Mouse (Mus musculus) MEL-GATA-1-ER (cell line): ENCODE results near the gene Plekhg3.

ENCODE experiments used
- DNase-seq: peaks from one replicate; pipeline ENCODE4 v3.0.0-alpha.2; 2012; ENCODE audit warnings: low read depth; ENCODE audit errors: extremely low read depth

Plekhg3 gene

DNA sequence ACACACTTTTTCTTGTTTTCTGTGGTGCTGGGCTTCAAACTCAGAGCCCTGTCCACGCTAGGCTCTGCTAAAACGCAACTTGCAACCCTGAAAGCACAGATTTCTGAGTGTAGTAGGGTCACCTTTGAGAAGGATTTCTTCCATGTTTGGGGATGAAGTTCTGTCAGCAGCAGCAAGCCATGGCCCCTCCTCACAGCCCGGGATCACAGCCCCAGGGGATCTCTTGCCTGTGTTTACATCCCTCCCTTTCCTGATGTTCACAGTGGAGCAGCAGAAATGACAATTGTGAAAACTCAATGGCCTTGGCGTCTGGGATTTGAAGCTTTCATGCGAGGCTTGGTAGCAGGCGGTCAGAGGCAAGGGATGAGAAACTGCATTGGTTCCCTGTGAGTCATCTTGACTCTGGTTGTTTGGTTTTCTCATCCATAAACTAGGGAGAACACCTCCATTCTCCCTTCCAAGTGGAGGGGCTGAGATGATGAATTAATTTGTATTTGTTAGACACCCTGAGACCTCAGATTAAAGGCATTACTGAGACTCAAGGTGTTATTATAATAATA is at the start of gene Plekhg3:
Plekhg3 (plus strand) TSS at position 312 of the 560 bp plus-strand sequence.
- DNase-seq = no peak

DNA sequence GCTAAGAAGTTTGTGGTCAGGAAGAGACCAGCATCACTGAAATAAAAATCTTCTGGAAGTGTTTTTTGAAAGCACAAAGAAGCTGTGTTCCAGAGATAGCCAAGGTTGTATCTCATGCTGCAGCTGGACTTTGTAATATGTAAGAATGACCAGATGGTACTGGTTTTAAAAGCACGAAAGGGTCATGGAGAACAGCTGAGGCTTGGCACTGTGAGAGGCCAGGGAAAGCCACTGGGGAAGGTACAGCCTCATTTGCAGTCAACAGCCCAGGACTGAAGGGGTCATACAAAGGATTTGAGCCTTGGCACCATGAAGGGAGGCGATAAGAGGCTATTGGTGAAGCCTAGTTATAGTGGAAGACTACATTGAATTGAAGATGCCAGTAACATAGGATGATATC is 48.2 kb upstream of the Plekhg3 start:
- no peak for DNase-seq

DNA sequence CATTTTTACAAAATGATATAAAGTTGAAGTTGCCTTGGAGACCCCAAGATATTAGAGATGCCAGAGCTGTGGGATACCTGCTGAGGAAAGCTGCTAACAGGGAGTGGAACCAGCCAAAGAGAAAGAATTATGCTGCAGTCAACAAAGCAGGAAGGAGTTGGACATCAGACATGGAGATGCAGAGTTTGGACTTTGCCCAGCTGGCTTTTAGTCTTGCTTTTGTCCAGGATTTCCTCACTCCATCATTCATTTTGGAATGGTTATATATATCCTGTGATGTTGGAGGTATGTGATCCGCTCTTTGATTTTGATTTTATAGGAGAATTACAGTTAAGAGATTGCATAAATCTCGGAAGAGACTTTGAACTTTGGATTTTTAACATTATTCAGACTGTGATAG is 47.7 kb upstream of the Plekhg3 start:
- no peak for DNase-seq

DNA sequence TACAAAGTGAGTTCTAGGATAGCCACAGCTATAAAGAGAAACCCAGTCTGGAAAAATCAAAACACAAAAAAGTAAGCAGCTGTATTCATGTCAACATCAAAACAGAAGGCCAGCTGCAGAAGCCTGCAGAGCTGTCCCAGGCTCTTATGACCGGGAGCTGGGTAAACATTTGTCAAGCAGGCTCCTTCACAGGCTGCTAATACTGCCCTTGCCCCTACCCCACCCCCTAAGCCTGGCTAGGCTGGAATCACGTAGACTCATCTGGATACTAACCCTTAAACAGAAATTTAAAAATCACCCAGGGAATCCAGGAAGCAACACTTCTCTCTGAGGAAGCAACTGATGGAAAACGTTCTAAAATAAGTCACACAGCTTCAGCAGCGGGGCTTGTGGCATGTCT is 45.8 kb upstream of the Plekhg3 start:
- no peak for DNase-seq

DNA sequence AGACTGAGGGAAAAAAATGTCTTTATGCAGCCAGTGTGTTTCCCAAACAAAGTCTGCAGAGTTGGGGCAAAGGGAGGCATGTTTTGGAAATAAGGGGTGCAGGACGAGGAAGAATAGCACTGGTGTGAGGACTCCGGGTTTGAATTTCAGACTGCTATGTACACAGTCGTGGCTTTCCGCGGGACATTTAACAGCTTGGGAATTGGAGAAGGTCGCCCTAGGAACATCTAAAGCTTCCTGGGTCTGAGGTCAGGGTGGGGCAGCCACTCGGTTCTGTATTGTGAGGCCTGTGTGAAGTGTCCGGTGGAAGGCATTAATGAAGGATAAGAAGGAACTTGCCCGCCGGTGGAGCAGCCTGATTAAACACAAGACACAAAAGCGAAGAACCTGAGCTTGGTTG is 45.3 kb upstream of the Plekhg3 start:
- no peak for DNase-seq

DNA sequence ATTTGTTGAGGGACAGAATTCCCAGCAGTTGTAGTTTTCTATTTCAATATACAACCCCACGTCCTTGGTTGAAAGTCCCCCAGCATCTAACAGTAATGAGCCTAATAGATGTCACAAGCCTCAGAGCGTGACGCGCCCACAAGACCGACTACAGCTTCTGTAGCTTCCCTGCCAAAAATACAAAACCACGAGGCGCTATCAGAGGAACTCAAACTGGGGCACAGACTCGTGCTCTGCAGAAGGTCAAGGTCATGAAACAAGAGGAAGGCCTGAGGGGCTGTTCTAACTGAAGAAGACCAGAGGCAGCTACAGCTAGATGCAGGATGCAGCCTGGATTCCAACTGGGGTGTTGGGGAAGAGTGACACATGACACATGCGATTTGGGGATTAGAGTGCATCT is 43.7 kb upstream of the Plekhg3 start:
- no peak for DNase-seq

DNA sequence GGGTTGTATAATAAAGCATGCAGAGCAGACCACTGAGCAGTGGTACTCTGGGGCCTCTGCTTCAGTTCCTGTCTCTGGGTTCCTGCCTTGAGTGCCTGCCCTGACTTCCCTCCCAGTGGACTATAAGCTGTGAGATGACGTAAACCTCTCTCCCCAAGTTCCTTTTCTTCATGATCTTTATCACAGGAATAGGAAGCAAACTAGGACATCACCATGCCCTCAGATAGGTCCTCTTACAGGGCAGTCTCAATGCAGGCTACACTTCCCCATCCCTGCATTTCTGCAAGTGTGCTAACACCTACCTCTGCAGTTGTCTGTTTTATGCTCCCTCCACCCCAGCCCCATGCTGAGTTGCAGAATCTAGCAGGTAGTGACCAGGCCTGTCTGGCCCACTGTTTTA is 39.9 kb upstream of the Plekhg3 start:
- no peak for DNase-seq

DNA sequence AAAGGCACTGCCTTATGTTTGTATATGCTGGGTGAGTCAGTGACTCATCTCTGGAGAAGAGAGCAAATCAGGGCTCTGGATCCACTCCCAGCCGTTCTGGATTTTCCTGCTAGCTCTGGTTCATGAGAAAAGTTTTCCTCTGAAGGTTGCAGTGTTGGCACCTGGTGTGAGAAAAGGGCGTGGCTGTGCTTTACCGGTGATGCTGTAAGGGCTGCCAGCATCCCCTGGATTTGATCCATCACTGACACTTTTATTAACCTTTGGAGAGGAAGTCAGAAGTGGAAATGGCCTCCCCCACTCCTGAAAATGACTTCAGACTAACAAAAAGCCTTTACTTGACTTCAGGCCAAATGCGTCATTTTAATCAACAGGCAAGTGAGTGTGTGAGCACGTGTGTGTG is 37.2 kb upstream of the Plekhg3 start:
- DNase-seq = no peak

DNA sequence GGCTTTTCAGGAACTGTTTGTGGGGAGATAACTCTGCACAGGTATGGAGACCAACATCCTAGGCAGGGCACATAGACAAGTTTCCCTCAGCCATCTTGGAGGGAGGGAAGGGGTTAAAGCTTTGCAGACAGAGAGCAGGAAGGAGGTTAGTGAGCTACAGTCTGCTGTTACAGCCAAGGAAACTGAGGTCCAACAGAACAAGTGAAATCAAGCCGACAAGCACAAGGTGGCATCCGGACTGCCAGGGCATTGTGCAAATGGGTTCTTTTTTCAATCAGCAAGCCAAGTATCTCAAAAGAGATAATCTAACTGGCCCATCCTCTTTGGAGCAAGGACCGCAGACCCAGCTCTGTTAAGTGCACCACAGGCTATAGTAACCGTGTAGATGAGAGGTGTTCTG is 35.3 kb upstream of the Plekhg3 start:
- DNase-seq = no peak

DNA sequence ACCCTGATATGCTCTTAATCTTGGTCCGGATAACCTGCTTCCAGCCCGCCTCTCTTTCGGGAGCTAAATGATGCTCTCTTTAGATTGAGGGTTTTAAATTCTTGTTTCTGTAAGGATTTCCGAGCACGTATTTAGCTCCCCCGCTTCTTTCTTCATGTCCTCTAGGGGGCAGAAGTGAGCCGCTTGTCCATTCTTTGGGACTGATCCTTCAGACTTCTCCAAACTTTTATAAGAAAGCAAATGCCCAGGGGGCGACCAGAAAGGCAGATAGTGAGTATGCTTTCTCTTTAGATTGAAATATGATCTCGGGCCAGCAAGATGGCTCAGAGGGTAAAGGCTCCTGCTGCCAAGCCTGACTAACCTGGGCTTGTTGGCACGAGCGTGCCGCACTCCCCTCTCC is 34.4 kb upstream of the Plekhg3 start:
- peak; percentile 56 for DNase-seq

DNA sequence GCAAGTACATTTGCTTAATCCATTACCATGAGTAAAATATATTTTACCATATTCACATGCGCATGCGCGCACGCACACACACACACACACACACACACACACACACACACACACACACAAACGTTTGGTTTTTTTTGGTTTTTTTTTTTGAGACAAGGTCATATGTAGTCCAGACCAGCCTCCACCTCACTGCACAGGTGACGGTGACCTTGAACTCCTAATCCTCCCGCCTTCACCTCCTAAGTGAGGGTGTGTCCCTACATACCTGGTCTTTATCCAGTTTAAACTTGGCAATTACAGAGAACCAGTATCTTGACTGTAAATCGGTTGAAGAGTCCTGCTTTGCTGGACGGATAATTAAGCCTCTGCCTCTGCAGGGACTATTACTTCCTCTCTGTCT is 31.4 kb upstream of the Plekhg3 start:
- DNase-seq = no peak

DNA sequence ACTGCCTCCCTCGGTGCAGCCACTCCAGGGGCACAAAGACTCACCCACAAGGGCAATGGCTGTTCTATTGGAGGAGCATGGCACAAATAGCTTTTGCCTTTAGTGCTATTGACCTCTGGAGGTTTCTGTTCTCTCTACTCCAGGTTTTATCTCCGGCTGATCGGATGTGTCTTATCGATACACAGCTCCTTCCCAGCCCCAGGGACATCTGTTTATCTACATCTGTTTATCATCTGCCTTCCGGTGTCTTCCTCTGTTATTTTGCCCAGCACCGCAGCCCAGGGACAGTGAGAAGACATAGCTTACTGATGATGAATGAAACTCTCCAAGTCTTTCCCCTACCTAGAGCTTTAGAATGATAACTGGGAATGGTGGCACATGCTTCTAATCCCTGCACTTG is 30.6 kb upstream of the Plekhg3 start:
- DNase-seq = no peak

DNA sequence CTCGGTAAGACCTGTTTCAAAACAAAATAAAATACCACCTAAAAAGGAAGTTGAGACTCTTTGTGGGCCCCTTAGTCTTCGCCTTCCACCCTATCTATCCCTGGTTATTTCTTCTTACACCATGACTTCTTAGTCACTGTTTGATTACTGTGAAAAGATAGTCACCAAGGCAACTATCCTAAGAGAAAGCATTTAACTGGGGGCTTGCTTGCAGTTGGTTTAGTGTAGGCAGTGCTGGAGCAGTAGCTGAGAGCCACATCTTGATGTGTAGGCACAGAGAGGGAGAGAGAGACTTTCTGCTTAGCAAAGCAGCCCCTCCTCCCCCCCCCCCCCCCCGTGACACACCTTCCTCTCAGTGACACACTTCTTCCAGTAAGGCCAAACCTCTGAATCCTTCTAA is 29.8 kb upstream of the Plekhg3 start:
- peak; percentile 90 for DNase-seq

DNA sequence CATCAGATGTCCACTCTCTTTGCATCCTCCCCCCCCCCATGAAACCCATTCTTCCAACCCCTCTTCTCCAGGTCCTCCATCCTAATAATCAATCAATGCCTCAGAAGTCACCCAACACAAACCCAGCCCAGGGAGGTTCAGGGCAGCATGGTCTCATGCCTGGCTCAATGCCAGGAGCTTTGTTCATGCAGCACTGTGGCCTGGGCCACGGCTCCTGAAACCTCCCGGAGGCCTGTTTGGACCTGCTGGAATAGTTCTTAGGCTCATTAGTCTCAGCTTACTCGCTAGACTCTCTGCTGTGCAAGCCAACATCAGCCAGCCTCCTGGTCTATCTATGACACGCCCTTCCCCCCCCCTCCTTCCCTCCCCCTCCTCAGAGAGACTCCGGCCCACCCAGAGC is 27.7 kb upstream of the Plekhg3 start:
- no peak for DNase-seq

DNA sequence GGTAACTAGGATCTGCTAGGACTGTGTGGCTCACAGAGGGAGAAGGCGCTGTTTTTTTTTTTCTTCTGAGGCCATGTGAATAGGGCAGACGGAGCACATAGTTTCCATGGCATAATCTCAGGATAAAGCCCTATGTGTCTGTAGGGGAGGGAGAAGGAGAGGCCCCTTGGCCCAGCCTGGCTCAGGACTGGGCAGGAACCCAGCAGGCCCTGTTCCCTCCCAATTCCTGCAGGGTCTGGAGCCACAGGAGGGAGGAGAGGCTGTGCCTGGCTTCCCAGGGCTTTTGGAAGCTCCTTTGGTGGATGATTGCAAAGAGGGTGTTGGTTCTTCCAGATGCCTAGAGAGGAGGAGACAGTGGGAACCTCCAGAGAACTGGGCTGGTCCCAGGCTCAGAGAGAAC is 24.2 kb upstream of the Plekhg3 start:
- DNase-seq = no peak

DNA sequence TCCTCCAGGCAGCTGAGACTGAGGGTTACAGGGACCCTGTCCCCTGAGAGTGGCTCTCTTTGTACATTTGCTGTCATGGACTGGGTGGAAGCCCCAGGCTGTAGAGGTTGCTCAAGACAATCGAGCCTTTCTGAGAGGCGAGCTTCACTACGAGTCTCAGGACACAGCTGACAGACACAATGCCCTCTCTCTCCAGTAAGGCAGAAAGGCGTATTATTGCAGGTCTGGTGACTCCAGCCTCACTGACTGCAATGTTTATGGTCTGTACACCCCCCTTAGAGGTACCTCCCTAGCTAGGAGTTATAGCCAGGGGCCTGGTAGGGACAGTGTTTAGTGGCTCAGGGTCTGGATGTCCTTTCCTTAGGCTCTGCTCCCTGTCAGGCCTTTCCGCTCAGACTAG is 22.9 kb upstream of the Plekhg3 start:
- DNase-seq = no peak

DNA sequence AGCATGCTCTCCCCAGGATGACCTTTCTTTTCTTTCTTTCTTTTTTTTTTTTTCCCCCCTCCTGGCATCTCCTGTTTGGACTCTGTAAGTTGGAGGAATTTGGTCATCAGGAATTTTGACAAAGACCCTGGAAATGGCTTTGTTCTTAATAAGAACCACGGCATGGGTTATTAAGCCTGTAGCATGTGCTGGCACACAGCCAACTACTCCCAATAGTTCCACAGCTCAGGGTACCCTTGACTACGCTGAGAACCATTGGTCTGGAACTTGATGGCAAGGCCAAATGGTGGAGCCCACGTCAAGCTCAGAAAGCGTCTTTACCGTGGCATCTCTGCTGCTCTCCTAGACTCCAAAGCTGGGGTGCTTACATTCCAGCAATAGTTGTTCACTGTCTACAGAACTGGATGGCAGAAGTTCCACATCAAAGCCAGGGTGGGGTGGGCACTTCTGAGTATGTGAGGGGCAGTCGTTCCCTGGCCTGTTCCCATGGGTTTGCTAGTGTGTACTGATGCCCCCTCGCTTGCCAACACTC is 21.7 kb upstream of the Plekhg3 start:
- DNase-seq = no peak

DNA sequence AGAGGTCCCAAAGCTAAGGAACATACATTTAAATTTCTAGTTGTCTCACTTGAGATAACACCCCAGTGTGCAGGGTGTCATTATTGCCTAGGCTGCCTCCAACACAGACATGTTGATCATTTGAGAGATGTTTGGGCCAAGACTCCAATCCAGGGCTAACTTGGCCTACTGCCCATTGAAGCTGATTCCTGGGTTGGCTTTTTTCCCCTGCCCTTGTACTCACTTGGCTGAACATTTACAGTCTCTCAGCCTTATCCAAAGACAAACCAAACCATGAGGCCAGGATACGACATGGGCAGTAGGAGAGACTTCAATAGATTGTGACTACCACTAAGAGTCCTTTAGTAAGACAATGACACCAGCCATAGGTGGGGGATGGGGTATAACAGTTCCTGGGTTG is 18.0 kb upstream of the Plekhg3 start:
- no peak for DNase-seq

DNA sequence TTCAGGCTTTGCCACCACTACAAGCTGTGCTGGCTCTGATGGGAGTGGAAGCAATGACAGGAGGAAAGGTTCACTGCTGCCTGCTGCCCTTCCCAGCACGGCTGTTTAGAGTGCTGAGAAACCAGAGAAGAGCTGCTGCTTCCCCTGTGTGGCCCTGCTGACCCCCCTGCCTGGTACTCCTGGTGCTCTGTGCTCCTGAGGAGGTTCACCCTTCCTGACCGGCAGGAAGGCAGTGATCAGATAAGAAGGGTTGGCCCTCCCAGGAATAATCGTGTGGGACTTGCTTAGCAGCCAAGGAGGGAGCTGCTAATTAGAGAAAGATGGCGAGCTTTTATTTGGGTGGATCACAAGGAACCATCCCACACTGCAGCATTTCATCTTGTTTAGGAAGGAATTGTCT is 15.8 kb upstream of the Plekhg3 start:
- no peak for DNase-seq

DNA sequence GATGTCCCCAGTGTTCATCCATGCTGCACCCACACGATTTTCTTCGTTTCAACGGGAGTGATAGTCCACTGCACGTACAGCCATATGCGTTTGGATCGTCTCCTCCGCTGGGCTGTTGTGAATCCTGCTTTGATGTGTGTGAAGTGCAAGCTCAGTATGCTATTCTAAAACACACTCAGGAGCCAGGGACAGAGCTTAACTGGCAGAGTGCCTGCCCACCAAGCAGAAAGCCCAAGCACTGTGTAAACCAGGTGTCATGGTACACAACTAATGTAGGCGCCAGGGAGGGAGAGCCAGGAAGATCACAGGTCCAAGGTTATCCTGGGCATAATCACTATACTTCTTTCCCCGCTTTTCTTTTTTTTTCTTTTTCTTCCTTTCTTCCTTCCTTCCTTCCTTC is 12.7 kb upstream of the Plekhg3 start:
- no peak for DNase-seq

DNA sequence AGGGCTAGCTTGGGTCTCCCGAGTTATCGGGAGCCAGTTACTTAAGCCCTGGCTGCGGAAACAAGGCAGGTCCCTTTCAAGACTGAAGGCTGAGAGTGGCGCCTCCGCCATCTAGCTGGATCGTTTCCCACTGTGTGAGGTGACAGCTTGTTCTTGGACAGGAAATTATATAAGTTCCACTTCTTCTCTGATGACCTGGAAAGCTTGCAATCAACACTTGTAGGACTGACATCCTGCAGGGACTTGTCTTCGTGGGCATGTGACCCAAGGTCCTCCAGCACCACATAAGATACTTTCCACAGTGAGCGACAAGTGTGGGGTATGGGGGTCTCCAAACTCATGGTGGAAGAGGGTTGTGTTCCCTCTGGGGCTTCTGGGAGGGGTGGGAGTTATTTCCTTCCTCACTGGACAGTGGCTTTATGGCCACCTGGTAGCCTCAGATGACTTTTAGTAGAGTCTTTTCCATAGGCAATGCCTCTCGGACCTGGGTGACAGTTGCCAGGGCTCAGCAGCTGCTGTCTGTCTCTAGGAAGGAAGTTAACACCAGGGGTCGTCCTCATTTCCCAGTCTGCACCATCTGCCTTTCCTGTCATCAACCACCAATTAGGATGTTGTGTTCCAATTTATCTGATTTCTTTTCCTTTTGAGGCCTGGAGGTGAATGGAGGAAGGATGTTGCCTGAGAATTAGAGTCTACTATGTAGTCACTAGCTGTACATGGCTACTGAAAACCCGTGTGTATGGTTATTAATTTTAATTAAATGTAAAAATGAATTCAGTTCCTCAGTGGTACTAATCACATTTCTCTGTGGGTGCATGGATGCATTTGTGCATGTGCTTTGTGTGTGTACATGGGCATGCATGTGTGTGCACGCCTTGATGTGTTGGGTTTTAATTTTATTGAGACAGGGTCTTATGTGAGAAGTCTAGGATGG is 11.5 kb upstream of the Plekhg3 start:
- DNase-seq = no peak

DNA sequence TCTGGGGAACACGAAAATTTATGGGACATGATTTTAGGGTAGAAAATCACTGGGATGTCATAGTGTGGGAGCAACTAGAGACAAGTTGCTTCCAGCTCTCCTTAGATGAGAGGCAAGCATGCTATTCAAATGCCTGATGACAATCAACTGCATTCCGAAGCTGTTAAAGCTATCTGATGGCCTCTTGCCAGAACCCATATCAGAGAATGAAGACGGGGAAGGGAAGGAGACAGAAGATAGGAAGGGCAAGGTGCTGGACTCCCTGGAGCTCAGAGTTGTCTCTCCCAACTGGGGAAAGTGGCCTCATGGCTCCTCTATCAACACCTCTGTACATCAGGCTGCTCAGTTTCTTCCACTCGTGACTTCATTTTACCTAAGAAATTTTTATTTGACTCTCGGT is 7.0 kb upstream of the Plekhg3 start:
- DNase-seq = no peak

DNA sequence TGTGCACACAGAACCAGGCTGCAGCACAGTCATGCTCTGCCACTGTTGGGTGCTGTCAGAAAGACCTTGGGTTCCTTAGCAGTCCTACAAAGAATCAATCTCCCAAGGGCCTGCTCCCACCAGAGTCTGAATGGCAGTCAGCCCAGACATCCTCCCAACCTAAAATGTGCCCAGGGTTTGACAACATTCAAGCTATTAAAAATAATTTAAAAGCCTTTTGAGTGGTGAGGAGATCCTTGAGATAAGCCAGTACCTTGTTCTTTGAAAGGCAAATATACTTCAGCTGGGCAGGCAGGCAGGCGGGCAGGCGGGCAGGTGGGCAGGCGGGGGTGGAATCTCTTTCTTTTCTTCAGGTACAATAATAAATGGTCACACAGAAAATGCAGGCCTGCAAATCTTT is 5.8 kb upstream of the Plekhg3 start:
- no peak for DNase-seq
